Mouse (Mus musculus) liver, embryonic 12.5 days (tissue): Measurements from ENCODE around the gene Fbxl3. TPM values are rescaled to one million over a fixed set of nuclear protein-coding genes. Genes with fewer than 3 reads are reported as not detected.

Experiments
- ATAC-seq: fragments of 200-750 bp; cut with Nextera tagmentation; 2 replicates; pipeline ENCODE4 v1.8.0; 2017; ENCODE audit warnings: moderate number of reproducible peaks, mild to moderate bottlenecking, moderate library complexity
- H3K27ac ChIP-seq: fragments of 300-500 bp; sonication (generic); 2 replicates; pipeline ENCODE4 v1.5.1; 2016; ENCODE audit warnings: mild to moderate bottlenecking
- H3K27me3 ChIP-seq: fragments of 300-500 bp; sonication (generic); replicated peaks from 2 replicates; pipeline ENCODE4 v1.6.1; 2016; ENCODE audit warnings: mild to moderate bottlenecking, moderate library complexity
- H3K36me3 ChIP-seq: fragments of 300-500 bp; sonication (generic); 2 replicates; pipeline ENCODE4 v1.6.1; 2016; ENCODE audit warnings: mild to moderate bottlenecking, moderate library complexity
- H3K4me1 ChIP-seq: fragments of 300-500 bp; sonication (generic); 2 replicates; pipeline ENCODE4 v1.6.1; 2016
- H3K4me2 ChIP-seq: fragments of 300-500 bp; sonication (generic); 2 replicates; pipeline ENCODE4 v1.6.1; 2016; ENCODE audit warnings: mild to moderate bottlenecking, moderate library complexity
- H3K4me3 ChIP-seq: fragments of 300-500 bp; sonication (generic); 2 replicates; pipeline ENCODE4 v1.5.1; 2016; ENCODE audit warnings: mild to moderate bottlenecking, moderate library complexity
- H3K9ac ChIP-seq: fragments of 300-500 bp; sonication (generic); 2 replicates; pipeline ENCODE4 v1.6.1; 2016; ENCODE audit warnings: mild to moderate bottlenecking, moderate library complexity
- H3K9me3 ChIP-seq: fragments of 300-500 bp; sonication (generic); replicated peaks from 2 replicates; pipeline ENCODE4 v1.6.1; 2016; ENCODE audit warnings: mild to moderate bottlenecking, moderate library complexity
- WGBS: fragments of 180-500 bp; shearing (Covaris S2); methylation state at CpG from one replicate; pipeline ENCODE4 v1.1.7; 2016; ENCODE audit not compliant: insufficient replicate concordance; 5-methylcytosine and 5-hydroxymethylcytosine counted together
- polyA plus RNA-seq: library from polyadenylated mRNA; unstranded; fragments of >200 nt; fragmentation: Nextera tagmentation; extraction: Ambion mirVana; gene quantifications from 2 replicates; pipeline ENCODE4 v1.2.1, GENCODE M21; 2016

Fbxl3 gene
- polyA plus RNA-seq: 14.7 and 16.4 TPM in 2 replicates

DNA sequence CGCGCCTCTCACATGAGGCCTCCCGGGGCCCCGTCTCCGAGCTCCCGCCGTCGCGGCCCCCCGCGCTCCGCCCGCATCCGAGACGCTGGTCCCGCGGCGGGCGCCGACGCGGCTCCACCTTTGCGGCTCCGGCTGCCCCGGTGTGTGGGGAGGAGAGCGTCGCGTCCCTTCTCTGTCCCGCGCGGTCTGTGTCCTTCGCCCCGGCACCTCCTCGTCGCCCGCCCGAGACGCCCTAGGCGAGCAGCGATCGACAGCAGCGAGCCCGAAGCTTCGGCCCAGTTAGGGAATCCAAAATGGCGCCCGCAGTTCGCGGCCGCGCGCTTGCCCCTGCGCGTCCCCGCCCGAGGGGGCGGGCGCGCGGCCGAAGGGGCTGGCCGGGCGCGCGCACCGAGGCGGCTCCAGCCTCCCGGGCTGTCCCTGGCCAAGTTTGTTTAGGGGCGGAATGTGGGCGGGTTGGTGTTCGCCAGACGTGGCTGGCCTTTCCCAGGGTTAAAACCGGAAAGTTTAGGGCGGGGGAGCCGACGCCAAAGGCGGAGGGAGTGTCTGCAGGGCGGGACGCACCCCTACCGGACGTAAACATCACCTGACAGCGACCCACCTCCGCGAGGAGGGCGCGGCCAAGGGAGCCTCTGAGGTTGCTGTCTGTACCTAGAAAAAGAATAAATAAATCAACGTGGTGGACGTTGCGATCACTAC, at the start of gene Fbxl3:
Fbxl3 (minus strand) TSS at position 329 of the 696 bp plus-strand sequence.
- no peaks in the 10 kb centered on the region for H3K27me3 ChIP-seq
- H3K4me3 ChIP-seq: peak within 1 kb of the TSS; percentile 90
- H3K9ac ChIP-seq: peak within 1 kb of the TSS; percentile 99
- WGBS: under 1% methylated on average over 87 of the region's 88 CpGs
- peak; percentile 88 for ATAC-seq
- H3K9me3 ChIP-seq: no peaks in the 10 kb centered on the region
- H3K27ac ChIP-seq: peak within 1 kb of the TSS; percentile 100
- H3K36me3 ChIP-seq: peaks cover 24% of the 10 kb centered on the region
- peaks cover 33% of the 10 kb centered on the region for H3K4me1 ChIP-seq
- peak within 1 kb of the TSS; percentile 76 for H3K4me2 ChIP-seq

DNA sequence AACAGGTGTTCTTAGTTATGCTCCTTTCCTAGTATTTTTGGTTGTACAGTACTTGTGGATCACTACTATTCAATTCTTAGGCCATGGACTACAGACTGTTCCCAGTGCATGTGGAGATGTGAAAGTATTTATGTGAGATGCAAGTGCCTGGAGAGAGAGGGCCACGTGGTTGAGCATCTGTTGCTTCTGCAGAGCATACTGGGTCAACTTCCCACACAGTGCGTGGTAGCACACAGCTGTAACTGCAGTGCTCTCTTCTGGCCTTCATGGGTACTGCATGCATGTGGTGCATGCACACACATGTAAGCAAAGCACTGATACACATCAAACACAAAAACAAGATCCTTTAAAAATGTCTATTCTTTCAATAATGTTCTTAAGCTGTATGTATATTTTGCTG, 32.6 kb upstream of the Fbxl3 start:
- Histone ChIP-seq H3K4me3 (no peak overlapping the region), H3K9ac (no peak overlapping the region), H3K9me3 (no peaks in the 10 kb centered on the region), H3K4me2 (no peak overlapping the region), H3K36me3 (peaks cover 70% of the 10 kb centered on the region), H3K4me1 (no peaks in the 10 kb centered on the region), H3K27ac (no peak overlapping the region), H3K27me3 (no peaks in the 10 kb centered on the region)
- peak; percentile 81 for ATAC-seq
- WGBS: 65% methylated on average over 2 of the region's 2 CpGs

DNA sequence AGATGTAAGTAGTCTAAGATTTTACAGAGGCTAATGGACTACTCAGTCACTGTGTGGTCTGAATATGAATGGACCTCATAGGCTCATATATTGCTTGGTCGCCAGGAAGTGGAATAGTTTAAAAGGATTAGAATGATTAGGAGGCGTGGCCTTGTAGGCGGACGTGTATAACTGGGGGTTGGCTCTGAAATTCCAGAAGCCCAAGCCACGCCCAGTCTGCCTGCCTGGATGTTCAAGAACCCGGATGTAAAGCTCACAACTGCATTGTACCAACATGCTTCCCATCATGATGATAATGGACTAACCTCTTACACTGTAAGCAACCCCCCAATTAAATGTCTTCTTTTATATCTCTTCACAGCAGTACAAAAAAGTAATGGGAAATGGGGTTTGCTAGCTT, 26.4 kb upstream of the Fbxl3 start:
- H3K4me3 ChIP-seq: no peak overlapping the region
- no peak overlapping the region for H3K4me2 ChIP-seq
- H3K36me3 ChIP-seq: peaks cover 79% of the 10 kb centered on the region
- 83% methylated on average over 6 of the region's 6 CpGs for WGBS
- ATAC-seq: 0 out of 2 replicates have a peak, but pooled peaks have one; percentile 13
- no peak overlapping the region for H3K9ac ChIP-seq
- H3K27ac ChIP-seq: no peak overlapping the region
- H3K4me1 ChIP-seq: no peaks in the 10 kb centered on the region
- no peaks in the 10 kb centered on the region for H3K27me3 ChIP-seq
- H3K9me3 ChIP-seq: no peaks in the 10 kb centered on the region

DNA sequence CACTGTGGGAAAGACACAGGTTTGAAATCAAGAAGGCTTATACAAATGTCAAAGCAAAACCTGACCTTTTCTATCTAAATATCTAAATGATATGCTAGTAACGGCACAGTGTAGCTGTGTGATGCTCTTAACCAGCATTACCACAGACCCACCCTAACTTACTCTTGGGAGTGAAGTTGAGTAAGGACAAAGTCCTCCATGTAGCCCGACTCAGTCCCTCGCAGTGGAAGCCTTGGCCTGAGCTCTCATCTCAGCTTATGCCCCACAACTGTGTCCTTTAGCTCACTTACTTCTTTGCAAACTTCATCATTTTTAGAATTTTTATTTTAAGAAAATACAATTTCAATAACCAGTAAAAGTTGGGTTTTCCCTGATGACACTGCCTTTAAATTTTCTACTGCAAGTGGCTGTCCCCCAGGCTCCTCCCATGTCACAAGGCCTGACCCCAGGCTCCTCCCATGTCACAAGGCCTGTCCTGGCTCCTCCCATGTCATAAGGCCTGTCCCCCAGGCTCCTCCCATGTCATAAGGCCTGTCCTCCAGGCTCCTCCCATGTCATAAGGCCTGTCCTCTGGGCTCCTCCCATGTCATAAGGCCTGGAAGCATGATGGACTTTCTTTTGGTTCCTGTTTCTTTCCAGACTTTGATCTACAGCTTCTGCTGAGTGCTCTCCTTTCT, 15.8 kb upstream of the Fbxl3 start:
- H3K27ac ChIP-seq: no peak overlapping the region
- no peaks in the 10 kb centered on the region for H3K9me3 ChIP-seq
- peak; percentile 73; the same call in 1 of the 2 replicates for ATAC-seq
- no peak overlapping the region for H3K9ac ChIP-seq
- no peak overlapping the region for H3K4me2 ChIP-seq
- H3K4me1 ChIP-seq: no peaks in the 10 kb centered on the region
- peaks cover 60% of the 10 kb centered on the region for H3K36me3 ChIP-seq
- no peaks in the 10 kb centered on the region for H3K27me3 ChIP-seq
- no peak overlapping the region for H3K4me3 ChIP-seq
- WGBS: 89% methylated on average over 3 of the region's 3 CpGs

DNA sequence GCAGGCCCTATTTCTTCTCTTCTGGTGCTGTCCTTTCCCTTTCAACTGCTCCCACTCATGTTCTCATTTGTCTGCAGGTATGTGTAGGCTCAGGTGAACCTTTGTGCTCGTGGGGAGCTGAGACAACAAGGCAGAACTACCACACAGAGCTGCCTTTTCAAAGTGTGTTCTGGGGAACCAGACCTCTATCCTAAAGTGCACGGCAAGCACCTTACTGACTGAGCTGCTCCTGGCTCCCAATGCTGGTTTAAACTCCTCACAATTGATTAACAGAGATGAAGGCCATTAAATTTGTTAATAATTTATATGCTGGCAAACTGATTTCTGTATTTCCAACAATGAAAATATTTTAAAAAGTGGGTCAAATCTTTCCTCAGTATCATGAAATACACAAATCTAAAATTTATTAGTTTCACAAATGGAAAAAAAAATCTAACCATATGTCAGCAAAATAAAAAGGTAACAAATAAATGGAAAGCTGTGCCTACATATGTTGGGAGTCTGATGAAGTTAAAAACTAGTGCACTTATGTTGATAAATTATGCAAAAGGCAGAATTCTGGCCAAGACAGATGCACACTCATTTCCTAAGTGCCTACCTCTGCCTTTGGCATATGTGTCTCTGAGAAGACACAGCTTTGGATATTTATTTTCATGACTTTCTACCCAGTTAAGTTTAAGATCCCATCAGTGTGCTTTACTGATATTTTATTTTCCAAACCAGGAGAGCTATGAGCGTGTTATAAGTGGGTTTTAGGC, 13.4 kb upstream of the Fbxl3 start:
- Histone ChIP-seq H3K9ac (no peak overlapping the region), H3K27ac (no peak overlapping the region), H3K36me3 (peaks cover 46% of the 10 kb centered on the region), H3K4me3 (no peak overlapping the region), H3K9me3 (no peaks in the 10 kb centered on the region), H3K4me1 (no peaks in the 10 kb centered on the region), H3K27me3 (no peaks in the 10 kb centered on the region), H3K4me2 (no peak overlapping the region)
- 78% methylated on average over 3 of the region's 3 CpGs for WGBS
- ATAC-seq: no peak

DNA sequence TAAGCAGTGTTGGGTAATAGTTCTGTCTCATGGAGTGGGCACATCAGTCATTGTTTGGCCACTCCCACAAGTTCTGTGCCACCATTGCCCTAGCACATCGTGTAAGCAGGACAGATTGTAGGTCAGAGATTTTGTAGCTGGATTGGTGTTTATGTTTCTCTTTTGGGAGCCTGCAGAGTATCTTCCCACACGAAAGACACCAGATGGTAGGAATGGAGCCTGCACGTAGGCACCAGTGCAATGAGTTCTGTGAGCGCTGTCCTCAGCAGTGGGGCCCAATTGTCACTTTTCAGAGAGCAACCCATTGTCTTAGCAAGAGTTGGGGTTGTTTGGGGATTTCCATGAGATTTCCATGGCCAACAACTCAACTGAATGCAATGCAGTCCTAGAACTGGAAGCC, 10.6 kb upstream of the Fbxl3 start:
- Histone ChIP-seq H3K9me3 (no peaks in the 10 kb centered on the region), H3K36me3 (peaks cover 18% of the 10 kb centered on the region), H3K4me2 (no peak overlapping the region), H3K27ac (no peak overlapping the region), H3K27me3 (no peaks in the 10 kb centered on the region), H3K4me3 (no peak overlapping the region), H3K9ac (no peak overlapping the region), H3K4me1 (no peaks in the 10 kb centered on the region)
- 85% methylated on average over 4 of the region's 4 CpGs for WGBS
- no peak for ATAC-seq

DNA sequence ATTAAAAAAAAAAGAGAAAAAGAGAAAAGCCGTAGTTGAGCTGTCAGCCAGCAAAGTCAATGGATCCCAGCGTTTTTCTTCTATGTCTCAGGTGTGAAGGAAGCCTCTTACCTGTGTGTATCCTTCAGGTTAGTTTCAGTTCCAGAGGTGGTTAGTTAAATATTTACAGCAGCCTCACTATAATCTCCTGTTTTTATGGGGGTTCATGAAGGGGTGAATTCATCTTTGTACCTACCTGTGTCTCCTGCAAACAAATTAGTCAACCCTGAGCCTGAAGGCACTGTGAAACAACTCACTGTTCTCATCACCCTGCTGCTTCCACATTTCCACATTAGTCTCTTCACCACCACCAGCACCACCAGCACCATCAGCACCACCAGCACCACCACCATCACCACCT, 6.9 kb upstream of the Fbxl3 start:
- ATAC-seq: no peak
- no peaks in the 10 kb centered on the region for H3K27me3 ChIP-seq
- WGBS: 88% methylated on average over 2 of the region's 2 CpGs
- H3K36me3 ChIP-seq: no peaks in the 10 kb centered on the region
- no peak overlapping the region for H3K4me2 ChIP-seq
- no peak overlapping the region for H3K4me3 ChIP-seq
- no peaks in the 10 kb centered on the region for H3K4me1 ChIP-seq
- H3K9ac ChIP-seq: no peak overlapping the region
- no peak overlapping the region for H3K27ac ChIP-seq
- no peaks in the 10 kb centered on the region for H3K9me3 ChIP-seq

- Histone ChIP-seq H3K4me1 (peaks cover 10% of the 10 kb centered on the region), H3K9ac (no peak overlapping the region), H3K27me3 (no peaks in the 10 kb centered on the region), H3K4me3 (no peak overlapping the region), H3K9me3 (no peaks in the 10 kb centered on the region), H3K36me3 (no peaks in the 10 kb centered on the region), H3K27ac (no peak overlapping the region), H3K4me2 (no peak overlapping the region)
- WGBS: 69% methylated on average over 10 of the region's 10 CpGs
- ATAC-seq: no peak
These were observed 3.5 kb upstream of the Fbxl3 start for GRCm38 (mm10) chr14:103102731-103103335.

DNA sequence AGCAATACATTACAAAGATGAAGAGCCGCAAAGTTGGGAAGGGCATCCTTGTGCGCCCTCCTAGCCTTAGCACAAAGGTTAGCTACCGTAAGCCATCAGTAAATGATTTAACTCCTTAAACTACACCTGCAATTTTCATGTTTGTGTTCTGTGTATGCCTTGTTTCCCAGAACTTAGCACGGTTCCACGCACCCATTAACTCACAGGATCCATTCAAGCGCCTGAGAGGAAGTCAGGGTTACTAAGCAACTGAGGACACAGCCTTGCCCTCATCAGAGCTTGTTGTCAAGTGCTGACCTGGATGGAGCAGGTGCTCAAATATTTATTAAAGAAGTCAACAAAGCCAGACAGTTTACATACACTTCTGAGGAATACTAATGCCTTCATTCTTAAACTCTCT, 2.9 kb upstream of the Fbxl3 start:
- Histone ChIP-seq H3K36me3 (no peaks in the 10 kb centered on the region), H3K9ac (no peak overlapping the region), H3K27me3 (no peaks in the 10 kb centered on the region), H3K27ac (no peak overlapping the region), H3K4me3 (no peak overlapping the region), H3K9me3 (no peaks in the 10 kb centered on the region), H3K4me2 (no peak overlapping the region), H3K4me1 (peaks cover 14% of the 10 kb centered on the region)
- ATAC-seq: no peak
- WGBS: 61% methylated on average over 6 of the region's 6 CpGs

- ATAC-seq: no peak
- Histone ChIP-seq H3K36me3 (peaks cover 6% of the 10 kb centered on the region), H3K4me3 (no peak overlapping the region), H3K4me1 (peaks cover 24% of the 10 kb centered on the region), H3K9ac (no peak overlapping the region), H3K4me2 (no peak overlapping the region), H3K27ac (no peak overlapping the region), H3K9me3 (no peaks in the 10 kb centered on the region), H3K27me3 (no peaks in the 10 kb centered on the region)
- 64% methylated on average over 3 of the region's 3 CpGs for WGBS
These were observed 1.8 kb upstream of the Fbxl3 start for GRCm38 (mm10) chr14:103101171-103101570.

DNA sequence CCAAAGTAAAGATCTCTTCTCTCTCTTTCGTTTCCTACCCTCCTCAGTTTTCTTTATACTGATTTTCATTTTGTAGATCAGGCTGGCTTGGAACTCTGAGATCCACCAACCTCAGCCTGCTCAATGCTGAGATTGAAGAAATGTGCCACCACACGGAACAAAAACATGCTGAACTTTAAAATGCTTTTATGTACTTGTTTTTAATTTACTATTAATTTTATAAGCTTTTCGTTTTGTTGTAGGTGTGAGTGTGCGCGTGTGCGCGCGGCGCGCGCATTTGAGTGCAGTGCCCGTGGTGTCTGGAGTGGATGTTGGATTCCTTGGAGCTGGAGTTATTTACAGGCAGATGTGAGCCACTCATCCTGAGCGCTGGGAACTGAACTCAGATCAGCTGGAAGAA, 930 bp upstream of the Fbxl3 start:
- Histone ChIP-seq H3K4me3 (peak overlapping the region; percentile 90), H3K36me3 (peaks cover 15% of the 10 kb centered on the region), H3K27me3 (no peaks in the 10 kb centered on the region), H3K27ac (peak overlapping the region; percentile 100), H3K4me2 (peak overlapping the region; percentile 65), H3K9ac (no peak overlapping the region), H3K9me3 (no peaks in the 10 kb centered on the region), H3K4me1 (peaks cover 29% of the 10 kb centered on the region)
- no peak for ATAC-seq
- 81% methylated on average over 13 of the region's 13 CpGs for WGBS
